Mouse (Mus musculus) ES-Bruce4 (cell line): ENCODE measurements around the gene Rgs11.

Experiments used
- CTCF ChIP-seq: IDR thresholded peaks from one replicate; pipeline ENCODE4 v1.8.1; 2011; ENCODE audit warnings: low read depth, low read length
- POLR2A ChIP-seq: IDR thresholded peaks from one replicate; pipeline ENCODE4 v1.8.1; 2011; ENCODE audit warnings: low read length; ENCODE audit not compliant: insufficient read depth

GRCm38 (mm10) chr17:26229776-26230175 lies 27.0 kb downstream of the Rgs11 start:
- TF ChIP-seq POLR2A (no peak), CTCF (no peak)
